Mouse (Mus musculus): ENCODE measurements at regions not wholly inside any gene's neighbourhood (a gene's known extent, or its start where the extent isn't known, plus 50 kb on each side); places are given as distances from the start of the nearest gene placed in this dataset.
A peak's percentile ranks its signal among the peaks of the same experiment; 100 is the strongest.

GRCm38 (mm10) chr16:24068250-24068813 is 79.7 kb upstream of the Bcl6 start:
- H3K4me2 ChIP-seq (ENCODE audit: low read depth), result no peak overlapping the region
- H3K4me1 ChIP-seq (replicated peaks; ENCODE audit: control insufficient read depth in 2 of 2, insufficient read depth in 2 of 2, low read length in 1 of 2), result peaks cover 0 to 16% of the 10 kb centered on the region in 2 experiments; a peak in 3 of 4 replicates
- no peaks in the 10 kb centered on the region for H3K27me3 ChIP-seq (ENCODE audit: control insufficient read depth, insufficient read depth, low read length)
- no peak overlapping the region for H3K4me3 ChIP-seq (ENCODE audit: insufficient read depth in 1 of 2, low read depth in 2 of 2, low read length in 2 of 2)
- WGBS (ENCODE audit: insufficient replicate concordance), result 12% methylated on average over 4 of the region's 4 CpGs
- H3K27ac ChIP-seq, result no peak overlapping the region
- no peaks in the 10 kb centered on the region for H3K9me3 ChIP-seq (ENCODE audit: control insufficient read depth, low read length)
- DNase-seq (ENCODE audit: low read depth in 3 of 3, low spot score in 3 of 3) (peak in 2 of 3 experiments; percentile 12 to 24), ATAC-seq (ENCODE audit: insufficient read depth) (peak; percentile 81)
- no peaks in the 10 kb centered on the region for H3K36me3 ChIP-seq (replicated peaks; ENCODE audit: control insufficient read depth, insufficient read depth, low read depth)
- H3K9ac ChIP-seq (replicated peaks), result no peak overlapping the region
- 0 out of 2 replicates have a peak, but pooled peaks have one; percentile 33 for TF ChIP-seq EP300 (IDR thresholded peaks at IDR 0.05; ENCODE audit: low read depth)
- no peak for TF ChIP-seq CTCF (IDR thresholded peaks at IDR 0.05; ENCODE audit: low read depth)

GRCm38 (mm10) chr16:24062314-24062713 is 73.7 kb upstream of the Bcl6 start:
- no peak for DNase-seq (ENCODE audit: low read depth in 3 of 3, low spot score in 3 of 3)
- TF ChIP-seq CTCF (IDR thresholded peaks at IDR 0.05; ENCODE audit: low read depth), result no peak
- peak; percentile 43; the same call in 1 of the 2 replicates for TF ChIP-seq EP300 (IDR thresholded peaks at IDR 0.05; ENCODE audit: low read depth)
- ATAC-seq (ENCODE audit: insufficient read depth), result peak; percentile 78
- H3K4me1 ChIP-seq (replicated peaks; ENCODE audit: control insufficient read depth in 2 of 2, insufficient read depth in 2 of 2, low read length in 1 of 2), result peaks cover 3 to 25% of the 10 kb centered on the region in 2 experiments; a peak in 3 of 4 replicates
- H3K27me3 ChIP-seq (ENCODE audit: control insufficient read depth, insufficient read depth, low read length), result no peaks in the 10 kb centered on the region
- WGBS (ENCODE audit: insufficient replicate concordance), result 36% methylated on average over 5 of the region's 5 CpGs
- H3K9me3 ChIP-seq (ENCODE audit: control insufficient read depth, low read length), result no peaks in the 10 kb centered on the region
- H3K4me3 ChIP-seq (ENCODE audit: insufficient read depth in 1 of 2, low read depth in 2 of 2, low read length in 2 of 2), result no peak overlapping the region
- no peaks in the 10 kb centered on the region for H3K36me3 ChIP-seq (replicated peaks; ENCODE audit: control insufficient read depth, insufficient read depth, low read depth)
- H3K27ac ChIP-seq, result no peak overlapping the region
- H3K4me2 ChIP-seq (ENCODE audit: low read depth), result no peak overlapping the region
- H3K9ac ChIP-seq (replicated peaks), result no peak overlapping the region

GRCm38 (mm10) chr16:24061496-24061895 is 72.8 kb upstream of the Bcl6 start:
- no peak overlapping the region for H3K4me2 ChIP-seq (ENCODE audit: low read depth)
- H3K9me3 ChIP-seq (ENCODE audit: control insufficient read depth, low read length), result no peaks in the 10 kb centered on the region
- ATAC-seq (ENCODE audit: insufficient read depth), result no peak
- H3K4me1 ChIP-seq (replicated peaks; ENCODE audit: control insufficient read depth in 2 of 2, insufficient read depth in 2 of 2, low read length in 1 of 2), result peaks cover 3 to 32% of the 10 kb centered on the region in 2 experiments; a peak in 3 of 4 replicates
- TF ChIP-seq CTCF (IDR thresholded peaks at IDR 0.05; ENCODE audit: low read depth) (no peak), EP300 (IDR thresholded peaks at IDR 0.05; ENCODE audit: low read depth) (no peak)
- no peaks in the 10 kb centered on the region for H3K27me3 ChIP-seq (ENCODE audit: control insufficient read depth, insufficient read depth, low read length)
- no peak overlapping the region for H3K27ac ChIP-seq
- H3K36me3 ChIP-seq (replicated peaks; ENCODE audit: control insufficient read depth, insufficient read depth, low read depth), result no peaks in the 10 kb centered on the region
- no peak overlapping the region for H3K4me3 ChIP-seq (ENCODE audit: insufficient read depth in 1 of 2, low read depth in 2 of 2, low read length in 2 of 2)
- DNase-seq (ENCODE audit: low read depth in 3 of 3, low spot score in 3 of 3), result no peak
- H3K9ac ChIP-seq (replicated peaks), result no peak overlapping the region
- whole genome bisulfite sequencing (ENCODE audit: insufficient replicate concordance), result 61% methylated on average over 4 of the region's 4 CpGs

- Histone ChIP-seq H3K4me3 (ENCODE audit: insufficient read depth in 1 of 2, low read depth in 2 of 2, low read length in 2 of 2) (no peak overlapping the region), H3K27ac (no peak overlapping the region), H3K27me3 (ENCODE audit: control insufficient read depth, insufficient read depth, low read length) (no peaks in the 10 kb centered on the region), H3K9ac (replicated peaks) (no peak overlapping the region), H3K4me1 (replicated peaks; ENCODE audit: control insufficient read depth in 2 of 2, insufficient read depth in 2 of 2, low read length in 1 of 2) (peaks cover 3 to 33% of the 10 kb centered on the region in 2 experiments; a peak in 3 of 4 replicates), H3K36me3 (replicated peaks; ENCODE audit: control insufficient read depth, insufficient read depth, low read depth) (no peaks in the 10 kb centered on the region), H3K9me3 (ENCODE audit: control insufficient read depth, low read length) (no peaks in the 10 kb centered on the region), H3K4me2 (ENCODE audit: low read depth) (no peak overlapping the region)
- DNase-seq (ENCODE audit: low read depth in 3 of 3, low spot score in 3 of 3) (no peak), ATAC-seq (ENCODE audit: insufficient read depth) (no peak)
- TF ChIP-seq EP300 (IDR thresholded peaks at IDR 0.05; ENCODE audit: low read depth), result no peak
- TF ChIP-seq CTCF (IDR thresholded peaks at IDR 0.05; ENCODE audit: low read depth), result no peak
- WGBS (ENCODE audit: insufficient replicate concordance), result 59% methylated on average over 4 of the region's 4 CpGs
Measured at GRCm38 (mm10) chr16:24059090-24059600, 70.5 kb upstream of the Bcl6 start.

- no peak overlapping the region for H3K9ac ChIP-seq (replicated peaks)
- TF ChIP-seq EP300 (IDR thresholded peaks at IDR 0.05; ENCODE audit: low read depth), result no peak
- no peak for TF ChIP-seq CTCF (IDR thresholded peaks at IDR 0.05; ENCODE audit: low read depth)
- DNase-seq (ENCODE audit: low read depth in 3 of 3, low spot score in 3 of 3) (no peak), ATAC-seq (ENCODE audit: insufficient read depth) (no peak)
- H3K4me2 ChIP-seq (ENCODE audit: low read depth), result no peak overlapping the region
- no peaks in the 10 kb centered on the region for H3K9me3 ChIP-seq (ENCODE audit: control insufficient read depth, low read length)
- H3K27ac ChIP-seq, result no peak overlapping the region
- no peak overlapping the region for H3K4me3 ChIP-seq (ENCODE audit: insufficient read depth in 1 of 2, low read depth in 2 of 2, low read length in 2 of 2)
- no peaks in the 10 kb centered on the region for H3K27me3 ChIP-seq (ENCODE audit: control insufficient read depth, insufficient read depth, low read length)
- peaks cover 3 to 26% of the 10 kb centered on the region in 2 experiments; a peak in 2 of 4 replicates for H3K4me1 ChIP-seq (replicated peaks; ENCODE audit: control insufficient read depth in 2 of 2, insufficient read depth in 2 of 2, low read length in 1 of 2)
- no peaks in the 10 kb centered on the region for H3K36me3 ChIP-seq (replicated peaks; ENCODE audit: control insufficient read depth, insufficient read depth, low read depth)
- WGBS (ENCODE audit: insufficient replicate concordance), result 39% methylated on average over 11 of the region's 11 CpGs
Measured at GRCm38 (mm10) chr16:24056885-24057531, 68.4 kb upstream of the Bcl6 start.

All from liver, embryonic 14.5 days (tissue).